16 mouse cellular contexts compared by ENCODE assay signal in the genomic region with DNA sequence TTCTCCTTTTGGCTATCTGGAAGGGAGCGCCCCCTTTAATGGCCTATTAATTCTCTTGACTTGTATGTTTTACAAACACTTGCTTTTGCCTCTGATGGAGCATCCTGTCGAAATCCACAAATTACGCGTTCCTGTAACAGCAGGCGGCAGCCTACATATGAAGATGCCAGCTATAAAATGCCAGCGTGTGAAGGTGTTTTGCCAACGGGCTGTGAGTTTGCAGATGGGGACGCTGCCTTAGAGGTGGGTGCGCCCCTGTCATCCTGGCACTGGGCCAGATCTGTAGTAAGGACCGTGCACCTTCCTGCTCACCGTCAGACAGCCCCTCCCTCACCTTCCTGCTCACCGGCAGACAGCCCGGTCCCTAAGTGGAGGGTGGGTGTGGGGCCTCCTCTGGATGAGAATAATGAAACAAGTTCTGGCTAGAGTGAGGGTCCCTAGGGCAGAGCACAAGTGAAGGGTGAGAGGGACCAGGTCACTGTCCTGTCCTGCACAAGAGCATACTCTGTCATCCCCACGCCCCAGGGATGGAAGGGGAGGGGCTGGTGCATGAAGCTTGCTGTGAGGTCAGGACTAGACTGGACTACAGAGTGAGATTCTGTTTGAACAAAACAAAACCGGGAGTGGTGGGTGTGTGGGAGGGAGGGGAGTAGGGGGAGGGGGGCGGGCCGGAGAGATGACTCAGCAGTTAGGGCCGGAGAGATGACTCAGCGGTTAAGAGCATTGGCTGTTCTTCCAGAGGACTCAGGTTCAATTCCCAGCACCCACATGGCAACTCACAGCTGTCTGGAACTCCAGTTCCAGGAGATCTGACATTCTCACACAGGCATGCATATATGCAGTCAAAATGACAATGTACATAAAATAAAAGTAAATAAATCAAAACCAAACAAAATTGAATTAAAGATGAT. TPM values are rescaled to one million over a fixed set of nuclear protein-coding genes. Genes with fewer than 3 reads are reported as not detected.
DNase-seq lines count a peak whose midpoint lies in the region; ATAC-seq and TF ChIP-seq lines count a peak whose summit lies in the region.
"Had no signal": no experiment of that assay in that cellular context is flagged by ENCODE, and none has a peak within 500 bp of the region (broad histone marks: within the 10 kb centered on the region; RNA-seq: fewer than 3 reads in every experiment).

No protein-coding gene starts in this region.

- H3K4me1 ChIP-seq in hindbrain, postnatal 0 days (ENCODE audit: insufficient read depth, low read length), result no peaks in the 10 kb centered on the region
- no peaks in the 10 kb centered on the region for H3K4me1 ChIP-seq in hindbrain, embryonic 14.5 days (replicated peaks; ENCODE audit: control insufficient read depth, insufficient read depth, low read length)
- no peaks in the 10 kb centered on the region for H3K4me1 ChIP-seq in midbrain, embryonic 11.5 days (ENCODE audit: control insufficient read depth, insufficient read depth, low read length)
- H3K4me1 ChIP-seq in midbrain, embryonic 13.5 days (replicated peaks), result 0 out of 2 replicates have a peak, but pooled peaks cover 3% of the 10 kb centered on the region
- peaks cover 8 to 30% of the 10 kb centered on the region in 2 experiments for H3K4me1 ChIP-seq in ES-E14 (ENCODE audit: control insufficient read depth in 2 of 2, insufficient read depth in 2 of 2, low read length in 2 of 2, poor library complexity in 1 of 2)
- peaks cover 20% of the 10 kb centered on the region for H3K4me1 ChIP-seq in limb, embryonic 12.5 days (replicated peaks)

- no peak for ATAC-seq in hindbrain, postnatal 0 days
- ATAC-seq in hindbrain, embryonic 14.5 days (ENCODE audit: low FRiP score), result no peak
- ATAC-seq in midbrain, embryonic 11.5 days (ENCODE audit: low FRiP score), result no peak
- no peak for ATAC-seq in midbrain, embryonic 13.5 days
- ATAC-seq in limb, embryonic 12.5 days (ENCODE audit: insufficient number of reproducible peaks, insufficient read depth, low FRiP score, low TSS enrichment, low read depth), result no peak; the same call in 1 of the 2 replicates
- ATAC-seq: CD4-positive, CD25-positive, alpha-beta regulatory T cell, adult 4 months had no signal

- H3K27ac ChIP-seq in hindbrain, postnatal 0 days, result no peak overlapping the region
- H3K27ac ChIP-seq in hindbrain, embryonic 14.5 days, result no peak overlapping the region
- no peak overlapping the region for H3K27ac ChIP-seq in midbrain, embryonic 11.5 days (ENCODE audit: low read depth, low read length)
- H3K27ac ChIP-seq in midbrain, embryonic 13.5 days, result no peak overlapping the region
- peak overlapping the region; percentile 75 for H3K27ac ChIP-seq in ES-E14 (ENCODE audit: insufficient read depth, low read depth, low read length, poor library complexity, severe bottlenecking)
- no peak overlapping the region for H3K27ac ChIP-seq in limb, embryonic 12.5 days
- H3K27ac ChIP-seq: heart, adult 2 months; macrophage had no signal

- no peaks in the 10 kb centered on the region for H3K27me3 ChIP-seq in hindbrain, postnatal 0 days (ENCODE audit: insufficient read depth, low read length)
- no peaks in the 10 kb centered on the region for H3K27me3 ChIP-seq in hindbrain, embryonic 14.5 days (ENCODE audit: control insufficient read depth, insufficient read depth, low read length)
- no peaks in the 10 kb centered on the region for H3K27me3 ChIP-seq in midbrain, embryonic 11.5 days (ENCODE audit: control insufficient read depth, insufficient read depth, low read length)
- no peaks in the 10 kb centered on the region for H3K27me3 ChIP-seq in midbrain, embryonic 13.5 days
- H3K27me3 ChIP-seq in limb, embryonic 12.5 days, result peaks cover 2% of the 10 kb centered on the region; the same call in 1 of the 2 replicates

- TF ChIP-seq CTCF in hindbrain, postnatal 0 days (IDR thresholded peaks at IDR 0.05; ENCODE audit: low read depth), result peak; percentile 17

- in situ Hi-C loops in ES-E14 (cut with MboI; ENCODE audit: low sequenced_read_pairs in 2 of 2, unreplicated experiment in 2 of 2), result no loop called here

- no peaks in the 10 kb centered on the region for H3K36me3 ChIP-seq in hindbrain, postnatal 0 days (ENCODE audit: insufficient read depth, low read length)
- H3K36me3 ChIP-seq in hindbrain, embryonic 14.5 days (replicated peaks; ENCODE audit: control insufficient read depth, insufficient read depth), result no peaks in the 10 kb centered on the region
- H3K36me3 ChIP-seq in midbrain, embryonic 11.5 days (ENCODE audit: control insufficient read depth, insufficient read depth, low read length), result no peaks in the 10 kb centered on the region
- H3K36me3 ChIP-seq in midbrain, embryonic 13.5 days, result no peaks in the 10 kb centered on the region
- no peaks in the 10 kb centered on the region for H3K36me3 ChIP-seq in ES-E14 (ENCODE audit: control insufficient read depth, insufficient read depth, low read length, poor library complexity, severe bottlenecking)
- no peaks in the 10 kb centered on the region for H3K36me3 ChIP-seq in limb, embryonic 12.5 days

- no peak overlapping the region for H3K4me2 ChIP-seq in hindbrain, postnatal 0 days (ENCODE audit: low read depth, low read length)
- no peak overlapping the region for H3K4me2 ChIP-seq in hindbrain, embryonic 14.5 days (replicated peaks)
- no peak overlapping the region for H3K4me2 ChIP-seq in midbrain, embryonic 11.5 days
- no peak overlapping the region for H3K4me2 ChIP-seq in midbrain, embryonic 13.5 days (replicated peaks)
- H3K4me2 ChIP-seq in limb, embryonic 12.5 days, result peak overlapping the region; percentile 16; the same call in 1 of the 2 replicates

- DNase-seq in hindbrain, postnatal 0 days (ENCODE audit: low spot score), result peak; percentile 54
- DNase-seq in hindbrain, embryonic 14.5 days (ENCODE audit: low spot score), result no peak
- peak; percentile 17 for DNase-seq in midbrain, embryonic 11.5 days (ENCODE audit: low spot score, missing footprints)
- DNase-seq in ES-E14 (ENCODE audit: low read depth, low spot score), result peak; percentile 69
- no peak for DNase-seq in spleen, postnatal 4 days (ENCODE audit: low spot score in 2 of 2)
- DNase-seq: heart, adult 2 months; heart, postnatal 36 days; kidney, adult 11 months; thymus, postnatal 25 days had no signal

- H3K9ac ChIP-seq in hindbrain, postnatal 0 days (replicated peaks; ENCODE audit: low read length), result no peak overlapping the region
- no peak overlapping the region for H3K9ac ChIP-seq in hindbrain, embryonic 14.5 days
- H3K9ac ChIP-seq in midbrain, embryonic 11.5 days (ENCODE audit: low read length), result no peak overlapping the region
- H3K9ac ChIP-seq in midbrain, embryonic 13.5 days (replicated peaks), result no peak overlapping the region
- no peak overlapping the region for H3K9ac ChIP-seq in ES-E14 (ENCODE audit: insufficient read depth, low read depth, low read length, poor library complexity, severe bottlenecking)
- H3K9ac ChIP-seq in limb, embryonic 12.5 days (replicated peaks), result no peak overlapping the region

- WGBS in hindbrain, postnatal 0 days, result 64% methylated on average over 19 of the region's 19 CpGs
- WGBS in hindbrain, embryonic 14.5 days, result 74% methylated on average over 19 of the region's 19 CpGs
- 78% methylated on average over 19 of the region's 19 CpGs for WGBS in midbrain, embryonic 11.5 days
- 80% methylated on average over 19 of the region's 19 CpGs for WGBS in midbrain, embryonic 13.5 days
- WGBS in limb, embryonic 12.5 days, result 53% methylated on average over 19 of the region's 19 CpGs

- no peak overlapping the region for H3K4me3 ChIP-seq in hindbrain, postnatal 0 days (ENCODE audit: low read length)
- H3K4me3 ChIP-seq in hindbrain, embryonic 14.5 days (replicated peaks; ENCODE audit: low read length), result no peak overlapping the region
- no peak overlapping the region for H3K4me3 ChIP-seq in midbrain, embryonic 11.5 days (ENCODE audit: low read depth, low read length)
- no peak overlapping the region for H3K4me3 ChIP-seq in midbrain, embryonic 13.5 days (replicated peaks)
- no peak overlapping the region for H3K4me3 ChIP-seq in ES-E14 (ENCODE audit: insufficient read depth in 1 of 2, low read depth in 1 of 2, low read length in 2 of 2, poor library complexity in 1 of 2, severe bottlenecking in 1 of 2)
- H3K4me3 ChIP-seq in limb, embryonic 12.5 days (replicated peaks), result no peak overlapping the region
- H3K4me3 ChIP-seq: heart, adult 2 months had no signal

- H3K9me3 ChIP-seq in hindbrain, postnatal 0 days (ENCODE audit: low read length), result no peaks in the 10 kb centered on the region
- no peaks in the 10 kb centered on the region for H3K9me3 ChIP-seq in hindbrain, embryonic 14.5 days (ENCODE audit: control insufficient read depth, low read length)
- no peaks in the 10 kb centered on the region for H3K9me3 ChIP-seq in midbrain, embryonic 11.5 days (ENCODE audit: control insufficient read depth, low read length)
- no peaks in the 10 kb centered on the region for H3K9me3 ChIP-seq in midbrain, embryonic 13.5 days
- 0 out of 2 replicates have a peak, but pooled peaks cover 2% of the 10 kb centered on the region for H3K9me3 ChIP-seq in ES-E14 (ENCODE audit: control insufficient read depth, insufficient read depth, low read depth, low read length)
- no peaks in the 10 kb centered on the region for H3K9me3 ChIP-seq in limb, embryonic 12.5 days

RNA-seq across cellular contexts. Expression of a gene that starts 24.9 kb away (rescaled TPM):
- total RNA-seq in hindbrain, postnatal 0 days (2014; rRNA removed), result 125 and 133 TPM in 2 replicates
- 22.2 and 25.0 TPM in 2 replicates for polyA plus RNA-seq in hindbrain, postnatal 0 days (2015; fragmentation: Nextera tagmentation; extraction: Ambion mirVana)
- 24.5 and 26.0 TPM in 2 replicates for polyA plus RNA-seq in hindbrain, embryonic 14.5 days (2014; fragmentation: Nextera tagmentation; extraction: Ambion mirVana)
- 5.1 and 6.5 TPM in 2 replicates for polyA plus RNA-seq in midbrain, embryonic 11.5 days (2014; fragmentation: Nextera tagmentation; extraction: Ambion mirVana)
- polyA plus RNA-seq in midbrain, embryonic 13.5 days (2015; fragmentation: Nextera tagmentation; extraction: Ambion mirVana), result 16.8 and 21.8 TPM in 2 replicates
- 7.1 and 10.1 TPM in 2 replicates for total RNA-seq in ES-E14 (2012; rRNA removed)
- polyA plus RNA-seq in limb, embryonic 12.5 days (2016; fragmentation: Nextera tagmentation; extraction: Ambion mirVana), result 1.8 and 2.0 TPM in 2 replicates
- total RNA-seq: liver, adult 2 months; monocyte, adult 5-6 weeks had no signal
- polyA plus RNA-seq: CD4-positive, CD25-positive, alpha-beta regulatory T cell, adult 4 months; liver, adult 2 months; macrophage; spleen, adult 2 months had no signal

RNA-seq across cellular contexts. Expression of a gene that starts 40.9 kb away (rescaled TPM):
- 228 and 253 TPM in 2 replicates for total RNA-seq in hindbrain, postnatal 0 days (2014; rRNA removed)
- 454 and 491 TPM in 2 replicates for polyA plus RNA-seq in hindbrain, postnatal 0 days (2015; fragmentation: Nextera tagmentation; extraction: Ambion mirVana)
- 556 and 567 TPM in 2 replicates for polyA plus RNA-seq in hindbrain, embryonic 14.5 days (2014; fragmentation: Nextera tagmentation; extraction: Ambion mirVana)
- 974 and 988 TPM in 2 replicates for polyA plus RNA-seq in midbrain, embryonic 11.5 days (2014; fragmentation: Nextera tagmentation; extraction: Ambion mirVana)
- 648 and 659 TPM in 2 replicates for polyA plus RNA-seq in midbrain, embryonic 13.5 days (2015; fragmentation: Nextera tagmentation; extraction: Ambion mirVana)
- total RNA-seq in ES-E14 (2012; rRNA removed), result 361 and 367 TPM in 2 replicates
- 1,004 and 1,014 TPM in 2 replicates for polyA plus RNA-seq in limb, embryonic 12.5 days (2016; fragmentation: Nextera tagmentation; extraction: Ambion mirVana)

RNA-seq across cellular contexts. Expression of a gene that starts 41.5 kb away (rescaled TPM):
- 38.7 and 45.6 TPM in 2 replicates for total RNA-seq in hindbrain, postnatal 0 days (2014; rRNA removed)
- polyA plus RNA-seq in hindbrain, postnatal 0 days (2015; fragmentation: Nextera tagmentation; extraction: Ambion mirVana), result 56.8 and 62.8 TPM in 2 replicates
- polyA plus RNA-seq in hindbrain, embryonic 14.5 days (2014; fragmentation: Nextera tagmentation; extraction: Ambion mirVana), result 51.9 and 54.4 TPM in 2 replicates
- polyA plus RNA-seq in midbrain, embryonic 11.5 days (2014; fragmentation: Nextera tagmentation; extraction: Ambion mirVana), result 28.6 and 30.3 TPM in 2 replicates
- 48.3 and 48.8 TPM in 2 replicates for polyA plus RNA-seq in midbrain, embryonic 13.5 days (2015; fragmentation: Nextera tagmentation; extraction: Ambion mirVana)
- 21.5 and 26.5 TPM in 2 replicates for total RNA-seq in ES-E14 (2012; rRNA removed)
- polyA plus RNA-seq in limb, embryonic 12.5 days (2016; fragmentation: Nextera tagmentation; extraction: Ambion mirVana), result 42.8 and 43.4 TPM in 2 replicates

RNA-seq across cellular contexts. Expression of a gene that starts 50.5 kb away (rescaled TPM):
- 31.9 and 37.5 TPM in 2 replicates for total RNA-seq in hindbrain, postnatal 0 days (2014; rRNA removed)
- 48.1 and 48.6 TPM in 2 replicates for polyA plus RNA-seq in hindbrain, postnatal 0 days (2015; fragmentation: Nextera tagmentation; extraction: Ambion mirVana)
- polyA plus RNA-seq in hindbrain, embryonic 14.5 days (2014; fragmentation: Nextera tagmentation; extraction: Ambion mirVana), result 64.6 and 65.7 TPM in 2 replicates
- polyA plus RNA-seq in midbrain, embryonic 11.5 days (2014; fragmentation: Nextera tagmentation; extraction: Ambion mirVana), result 86.9 and 89.9 TPM in 2 replicates
- polyA plus RNA-seq in midbrain, embryonic 13.5 days (2015; fragmentation: Nextera tagmentation; extraction: Ambion mirVana), result 78.7 and 84.0 TPM in 2 replicates
- 78.1 and 80.8 TPM in 2 replicates for total RNA-seq in ES-E14 (2012; rRNA removed)
- polyA plus RNA-seq in limb, embryonic 12.5 days (2016; fragmentation: Nextera tagmentation; extraction: Ambion mirVana), result 84.5 and 86.2 TPM in 2 replicates

RNA-seq across cellular contexts. Expression of a gene that starts 50.7 kb away (rescaled TPM):
- 30.1 and 43.2 TPM in 2 replicates for total RNA-seq in hindbrain, postnatal 0 days (2014; rRNA removed)
- 50.8 and 54.4 TPM in 2 replicates for polyA plus RNA-seq in hindbrain, postnatal 0 days (2015; fragmentation: Nextera tagmentation; extraction: Ambion mirVana)
- 70.0 and 73.9 TPM in 2 replicates for polyA plus RNA-seq in hindbrain, embryonic 14.5 days (2014; fragmentation: Nextera tagmentation; extraction: Ambion mirVana)
- polyA plus RNA-seq in midbrain, embryonic 11.5 days (2014; fragmentation: Nextera tagmentation; extraction: Ambion mirVana), result 72.5 and 76.2 TPM in 2 replicates
- 79.0 and 80.0 TPM in 2 replicates for polyA plus RNA-seq in midbrain, embryonic 13.5 days (2015; fragmentation: Nextera tagmentation; extraction: Ambion mirVana)
- 34.4 and 36.6 TPM in 2 replicates for total RNA-seq in ES-E14 (2012; rRNA removed)
- polyA plus RNA-seq in limb, embryonic 12.5 days (2016; fragmentation: Nextera tagmentation; extraction: Ambion mirVana), result 58.8 and 65.3 TPM in 2 replicates

Comparison
In these comparisons a context has a peak if more than half of its experiments do, and no peak if none do; other contexts are left out.
1. DNase-seq: peak in hindbrain, postnatal 0 days (single experiment), midbrain, embryonic 11.5 days (single experiment) and ES-E14 (single experiment); none in hindbrain, embryonic 14.5 days (single experiment) and spleen, postnatal 4 days (0 of 2).